Mouse (Mus musculus) heart, postnatal 0 days (tissue): ENCODE measurements around the gene Anapc16. TPM values are rescaled to one million over a fixed set of nuclear protein-coding genes. Genes with fewer than 3 reads are reported as not detected.

Experiments
- ATAC-seq: fragments of 200-750 bp; cut with Nextera tagmentation; 2 replicates; pipeline ENCODE4 v1.8.0; 2017; ENCODE audit warnings: low read depth, moderate number of reproducible peaks, moderate library complexity; ENCODE audit not compliant: insufficient read depth
- DNase-seq: peaks from one replicate; pipeline ENCODE4 v3.0.0-alpha.2; 2016; ENCODE audit warnings: low spot score
- H3K27ac ChIP-seq: fragments of 300-500 bp; sonication (generic); 2 replicates; pipeline ENCODE4 v1.5.1; 2014; ENCODE audit warnings: low read depth, mild to moderate bottlenecking
- H3K27me3 ChIP-seq: fragments of 300-500 bp; sonication (generic); 2 replicates; pipeline ENCODE4 v1.6.1; 2014; ENCODE audit warnings: low read length, mixed read lengths; ENCODE audit not compliant: control insufficient read depth, insufficient read depth
- H3K36me3 ChIP-seq: fragments of 300-500 bp; sonication (generic); replicated peaks from 2 replicates; pipeline ENCODE4 v1.6.1; 2014; ENCODE audit warnings: low read length, mixed read lengths; ENCODE audit not compliant: control insufficient read depth, insufficient read depth
- H3K4me1 ChIP-seq: fragments of 300-500 bp; sonication (generic); 2 replicates; pipeline ENCODE4 v1.6.1; 2014; ENCODE audit warnings: antibody characterized with exemption; ENCODE audit not compliant: control insufficient read depth, insufficient read depth
- H3K4me2 ChIP-seq: fragments of 300-500 bp; sonication (generic); 2 replicates; pipeline ENCODE4 v1.6.1; 2014; ENCODE audit warnings: low read depth, mild to moderate bottlenecking, low read length, moderate library complexity
- H3K4me3 ChIP-seq: fragments of 300-500 bp; sonication (generic); 2 replicates; pipeline ENCODE4 v1.5.1; 2014; ENCODE audit warnings: low read depth, low read length
- H3K9ac ChIP-seq: fragments of 300-500 bp; sonication (generic); replicated peaks from 2 replicates; pipeline ENCODE4 v1.6.1; 2014; ENCODE audit warnings: low read depth, low read length, mixed read lengths
- H3K9me3 ChIP-seq: fragments of 300-500 bp; sonication (generic); replicated peaks from 2 replicates; pipeline ENCODE4 v1.6.1; 2016; ENCODE audit warnings: low read length; ENCODE audit not compliant: control insufficient read depth
- CTCF ChIP-seq: IDR thresholded peaks from 2 replicates; pipeline ENCODE4 v1.5.1; 2016; ENCODE audit warnings: antibody characterized with exemption, control low read depth, low read depth
- EP300 ChIP-seq: IDR thresholded peaks from 2 replicates; pipeline ENCODE4 v1.6.1; 2016; ENCODE audit warnings: antibody characterized with exemption, low read depth
- WGBS: fragments of 180-500 bp; shearing (Covaris S2); extraction: QIAGEN DNeasy Blood & Tissue Kit; methylation state at CpG from one replicate; pipeline ENCODE4 v1.1.7; 2014; 5-methylcytosine and 5-hydroxymethylcytosine counted together
- polyA plus RNA-seq: library from polyadenylated mRNA; unstranded; fragments of >200 nt; fragmentation: Nextera tagmentation; extraction: Ambion mirVana; gene quantifications from 2 replicates; pipeline ENCODE4 v1.2.1, GENCODE M21; 2015
- total RNA-seq: library from RNA; depleted of rRNA; stranded (reverse); fragments of >200 nt; gene quantifications from 2 replicates; pipeline ENCODE4 v1.2.3, GENCODE M21; 2014; ENCODE audit warnings: low replicate concordance

Gene Anapc16
- total and polyA plus RNA-seq, 2 experiments from 2014 or later, result 29.7 to 104 TPM

GRCm38 (mm10) chr10:59959517-59959916, 43.4 kb downstream of the Anapc16 start:
- no peaks in the 10 kb centered on the region for H3K27me3 ChIP-seq
- peaks cover 11% of the 10 kb centered on the region; the same call in 1 of the 2 replicates for H3K4me1 ChIP-seq
- no peak overlapping the region for H3K9ac ChIP-seq
- H3K4me2 ChIP-seq, result no peak overlapping the region
- DNase-seq (no peak), ATAC-seq (no peak)
- no peak for TF ChIP-seq CTCF
- no peak for TF ChIP-seq EP300
- H3K27ac ChIP-seq, result no peak overlapping the region
- 82% methylated on average over 12 of the region's 12 CpGs for WGBS
- no peaks in the 10 kb centered on the region for H3K36me3 ChIP-seq
- H3K9me3 ChIP-seq, result no peaks in the 10 kb centered on the region
- no peak overlapping the region for H3K4me3 ChIP-seq

- ATAC-seq (no peak), DNase-seq (no peak)
- Histone ChIP-seq H3K4me2 (no peak overlapping the region), H3K4me3 (no peak overlapping the region), H3K9ac (no peak overlapping the region), H3K4me1 (peaks cover 10% of the 10 kb centered on the region; the same call in 1 of the 2 replicates), H3K27me3 (no peaks in the 10 kb centered on the region), H3K9me3 (no peaks in the 10 kb centered on the region), H3K27ac (peak overlapping the region; percentile 43; the same call in 1 of the 2 replicates), H3K36me3 (no peaks in the 10 kb centered on the region)
- WGBS, result 63% methylated on average over 5 of the region's 5 CpGs
- TF ChIP-seq CTCF (no peak), EP300 (no peak)
These were observed 44.5 kb downstream of the Anapc16 start for GRCm38 (mm10) chr10:59958458-59958857.

GRCm38 (mm10) chr10:59957171-59958149, 45.5 kb downstream of the Anapc16 start:
- TF ChIP-seq CTCF (no peak), EP300 (no peak)
- WGBS, result 33% methylated on average over 25 of the region's 25 CpGs
- Histone ChIP-seq H3K27me3 (no peaks in the 10 kb centered on the region), H3K4me1 (peaks cover 17% of the 10 kb centered on the region; the same call in 1 of the 2 replicates), H3K9me3 (no peaks in the 10 kb centered on the region), H3K9ac (0 out of 2 replicates have a peak overlapping the region, but pooled peaks have one; percentile 30), H3K27ac (peak overlapping the region; percentile 46; the same call in 1 of the 2 replicates), H3K36me3 (no peaks in the 10 kb centered on the region), H3K4me3 (no peak overlapping the region), H3K4me2 (peak overlapping the region; percentile 30)
- ATAC-seq (no peak), DNase-seq (no peak)

GRCm38 (mm10) chr10:59956681-59957080, 46.3 kb downstream of the Anapc16 start:
- peaks cover 17% of the 10 kb centered on the region; the same call in 1 of the 2 replicates for H3K4me1 ChIP-seq
- H3K36me3 ChIP-seq, result no peaks in the 10 kb centered on the region
- no peak for DNase-seq
- no peaks in the 10 kb centered on the region for H3K9me3 ChIP-seq
- H3K9ac ChIP-seq, result no peak overlapping the region
- H3K27ac ChIP-seq, result no peak overlapping the region
- no peaks in the 10 kb centered on the region for H3K27me3 ChIP-seq
- no peak overlapping the region for H3K4me2 ChIP-seq
- no peak for ATAC-seq
- H3K4me3 ChIP-seq, result no peak overlapping the region
- no peak for TF ChIP-seq CTCF
- WGBS, result 80% methylated on average over 5 of the region's 5 CpGs

- H3K4me2 ChIP-seq, result no peak overlapping the region
- DNase-seq (no peak), ATAC-seq (no peak)
- peaks cover 31% of the 10 kb centered on the region for H3K4me1 ChIP-seq
- H3K27me3 ChIP-seq, result no peaks in the 10 kb centered on the region
- TF ChIP-seq CTCF (no peak), EP300 (no peak)
- H3K27ac ChIP-seq, result 0 out of 2 replicates have a peak overlapping the region, but pooled peaks have one; percentile 11
- H3K9ac ChIP-seq, result no peak overlapping the region
- WGBS, result 25% methylated on average over 7 of the region's 7 CpGs
- no peak overlapping the region for H3K4me3 ChIP-seq
- peaks cover 14% of the 10 kb centered on the region for H3K36me3 ChIP-seq
- no peaks in the 10 kb centered on the region for H3K9me3 ChIP-seq
These were observed 49.3 kb downstream of the Anapc16 start for GRCm38 (mm10) chr10:59953564-59954039.
